Mouse (Mus musculus): ENCODE data around the gene Ston2. TPM values are rescaled to one million over a fixed set of nuclear protein-coding genes. Genes with fewer than 3 reads are reported as not detected.
A peak's percentile ranks its signal among the peaks of the same experiment; 100 is the strongest.

Ston2 gene
- polyA plus RNA-seq, 1 experiment from 2014 or later, result 10.6 TPM

GRCm38 (mm10) chr12:91626482-91626881 is 161.7 kb downstream of the Ston2 start:
- TF ChIP-seq CTCF (IDR thresholded peaks at IDR 0.05; ENCODE audit: low read depth), result no peak
- 72% methylated on average over 5 of the region's 5 CpGs for WGBS
- no peaks in the 10 kb centered on the region for H3K4me1 ChIP-seq (ENCODE audit: insufficient read depth)

DNA sequence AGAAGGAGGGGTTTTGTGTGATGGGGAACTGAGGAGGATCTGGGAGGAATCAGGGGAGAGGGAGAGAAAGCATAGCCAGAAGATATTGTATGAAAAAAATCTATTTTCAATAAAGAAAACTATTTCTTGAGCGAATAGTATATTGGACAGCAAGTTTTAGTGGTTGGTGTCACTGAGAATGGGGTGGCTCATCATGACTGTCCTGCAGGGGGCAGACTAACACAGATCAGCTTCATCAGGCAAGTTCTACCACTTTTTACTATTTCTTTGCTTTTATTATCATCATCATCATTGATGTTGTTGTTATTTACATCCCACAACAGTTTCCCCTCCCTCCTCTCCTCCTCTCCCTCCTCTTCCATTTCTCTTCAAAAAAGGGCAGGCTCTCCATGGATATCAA is 163.2 kb downstream of the Ston2 start:
- ATAC-seq (ENCODE audit: insufficient read depth) (no peak), DNase-seq (peak; percentile 52)
- 71% methylated on average over 1 of the region's 1 CpGs for WGBS
- TF ChIP-seq CTCF (IDR thresholded peaks at IDR 0.05; ENCODE audit: low read depth), result peak; percentile 66
- no peaks in the 10 kb centered on the region for H3K27me3 ChIP-seq (ENCODE audit: insufficient read depth, low read length)
- H3K9me3 ChIP-seq (ENCODE audit: low read depth, low read length), result no peaks in the 10 kb centered on the region
- no peak overlapping the region for H3K9ac ChIP-seq
- no peak overlapping the region for H3K4me3 ChIP-seq (ENCODE audit: low read depth, low read length)
- no peaks in the 10 kb centered on the region for H3K36me3 ChIP-seq (ENCODE audit: insufficient read depth)
- H3K27ac ChIP-seq (ENCODE audit: low read depth), result no peak overlapping the region
- no peak overlapping the region for H3K4me2 ChIP-seq
- no peaks in the 10 kb centered on the region for H3K4me1 ChIP-seq (ENCODE audit: insufficient read depth)

More at GRCm38 (mm10) chr12:91626482-91626881, 161.7 kb downstream of the Ston2 start:
- Histone ChIP-seq H3K27ac (ENCODE audit: low read depth) (no peak overlapping the region), H3K4me3 (ENCODE audit: low read depth, low read length) (no peak overlapping the region), H3K9ac (no peak overlapping the region), H3K36me3 (ENCODE audit: insufficient read depth) (no peaks in the 10 kb centered on the region), H3K4me2 (no peak overlapping the region), H3K9me3 (ENCODE audit: low read depth, low read length) (no peaks in the 10 kb centered on the region), H3K27me3 (ENCODE audit: insufficient read depth, low read length) (no peaks in the 10 kb centered on the region)
- ATAC-seq (ENCODE audit: insufficient read depth) (no peak), DNase-seq (no peak)

GRCm38 (mm10) chr12:91609425-91609824 is 178.8 kb downstream of the Ston2 start:
- no peak overlapping the region for H3K4me3 ChIP-seq (ENCODE audit: low read depth, low read length)
- H3K4me2 ChIP-seq, result no peak overlapping the region
- no peaks in the 10 kb centered on the region for H3K9me3 ChIP-seq (ENCODE audit: low read depth, low read length)
- ATAC-seq (ENCODE audit: insufficient read depth), result no peak
- WGBS, result 85% methylated on average over 5 of the region's 5 CpGs
- no peak overlapping the region for H3K9ac ChIP-seq
- DNase-seq, result peak; percentile 44
- no peaks in the 10 kb centered on the region for H3K4me1 ChIP-seq (ENCODE audit: insufficient read depth)
- no peaks in the 10 kb centered on the region for H3K36me3 ChIP-seq (ENCODE audit: insufficient read depth)
- H3K27me3 ChIP-seq (ENCODE audit: insufficient read depth, low read length), result no peaks in the 10 kb centered on the region
- no peak for TF ChIP-seq CTCF (IDR thresholded peaks at IDR 0.05; ENCODE audit: low read depth)
- no peak overlapping the region for H3K27ac ChIP-seq (ENCODE audit: low read depth)

- Histone ChIP-seq H3K9ac (no peak overlapping the region), H3K4me2 (no peak overlapping the region), H3K36me3 (ENCODE audit: insufficient read depth) (no peaks in the 10 kb centered on the region), H3K27me3 (ENCODE audit: insufficient read depth, low read length) (no peaks in the 10 kb centered on the region), H3K4me3 (ENCODE audit: low read depth, low read length) (no peak overlapping the region), H3K9me3 (ENCODE audit: low read depth, low read length) (no peaks in the 10 kb centered on the region), H3K27ac (ENCODE audit: low read depth) (no peak overlapping the region), H3K4me1 (ENCODE audit: insufficient read depth) (no peaks in the 10 kb centered on the region)
- WGBS, result 68% methylated on average over 7 of the region's 7 CpGs
- TF ChIP-seq CTCF (IDR thresholded peaks at IDR 0.05; ENCODE audit: low read depth), result no peak
- ATAC-seq (ENCODE audit: insufficient read depth) (no peak), DNase-seq (peak; percentile 33)
Observed at GRCm38 (mm10) chr12:91607678-91608077, 180.5 kb downstream of the Ston2 start.

DNA sequence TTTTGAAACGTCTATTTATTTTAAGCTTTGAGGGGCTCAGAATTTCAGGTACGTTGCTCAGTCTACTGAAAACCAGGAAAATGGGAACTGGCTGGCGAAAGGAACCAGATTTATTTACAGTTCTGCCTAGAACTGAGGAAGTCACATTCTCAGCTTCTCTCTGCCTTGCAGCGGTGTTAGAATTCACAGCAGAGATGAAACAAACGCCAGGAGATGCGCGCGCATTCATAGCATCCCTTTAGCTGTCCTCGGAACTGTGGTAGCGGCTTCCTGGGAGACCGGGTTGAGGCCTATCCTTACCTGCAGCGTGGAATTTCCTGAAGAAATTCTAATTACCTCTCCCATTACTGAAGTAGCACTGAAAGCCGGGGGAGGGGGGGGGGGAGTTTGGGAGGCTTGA is 181.5 kb downstream of the Ston2 start:
- WGBS, result 86% methylated on average over 13 of the region's 13 CpGs

GRCm38 (mm10) chr12:91604600-91604999 is 183.6 kb downstream of the Ston2 start:
- WGBS, result 20% methylated on average over 6 of the region's 6 CpGs
- no peak for TF ChIP-seq CTCF (IDR thresholded peaks at IDR 0.05; ENCODE audit: low read depth)
- Histone ChIP-seq H3K9me3 (ENCODE audit: low read depth, low read length) (no peaks in the 10 kb centered on the region), H3K4me1 (ENCODE audit: insufficient read depth) (no peaks in the 10 kb centered on the region), H3K36me3 (ENCODE audit: insufficient read depth) (no peaks in the 10 kb centered on the region), H3K27ac (ENCODE audit: low read depth) (peak overlapping the region; percentile 50; the same call in 1 of the 2 replicates), H3K4me2 (peak overlapping the region; percentile 29; the same call in 1 of the 2 replicates), H3K9ac (no peak overlapping the region), H3K4me3 (ENCODE audit: low read depth, low read length) (no peak overlapping the region), H3K27me3 (ENCODE audit: insufficient read depth, low read length) (no peaks in the 10 kb centered on the region)
- DNase-seq, result peak; percentile 66
- peak; percentile 41 for ATAC-seq (ENCODE audit: insufficient read depth)

More for the DNA sequence above, 181.5 kb downstream of the Ston2 start:
- no peak overlapping the region for H3K4me3 ChIP-seq (ENCODE audit: low read depth, low read length)
- H3K4me2 ChIP-seq, result no peak overlapping the region
- no peak overlapping the region for H3K27ac ChIP-seq (ENCODE audit: low read depth)
- H3K36me3 ChIP-seq (ENCODE audit: insufficient read depth), result no peaks in the 10 kb centered on the region
- H3K27me3 ChIP-seq (ENCODE audit: insufficient read depth, low read length), result no peaks in the 10 kb centered on the region
- ATAC-seq (ENCODE audit: insufficient read depth) (no peak), DNase-seq (no peak)
- TF ChIP-seq CTCF (IDR thresholded peaks at IDR 0.05; ENCODE audit: low read depth), result no peak
- H3K9ac ChIP-seq, result no peak overlapping the region
- H3K9me3 ChIP-seq (ENCODE audit: low read depth, low read length), result no peaks in the 10 kb centered on the region
- no peaks in the 10 kb centered on the region for H3K4me1 ChIP-seq (ENCODE audit: insufficient read depth)

- 88% methylated on average over 3 of the region's 3 CpGs for WGBS
- TF ChIP-seq CTCF (IDR thresholded peaks at IDR 0.05; ENCODE audit: low read depth), result no peak
Observed at GRCm38 (mm10) chr12:91592128-91592527, 196.1 kb downstream of the Ston2 start.

More at GRCm38 (mm10) chr12:91592128-91592527, 196.1 kb downstream of the Ston2 start:
- no peaks in the 10 kb centered on the region for H3K9me3 ChIP-seq (ENCODE audit: low read depth, low read length)
- peaks cover 4% of the 10 kb centered on the region; the same call in 1 of the 2 replicates for H3K4me1 ChIP-seq (ENCODE audit: insufficient read depth)
- no peaks in the 10 kb centered on the region for H3K27me3 ChIP-seq (ENCODE audit: insufficient read depth, low read length)
- H3K36me3 ChIP-seq (ENCODE audit: insufficient read depth), result no peaks in the 10 kb centered on the region
- no peak overlapping the region for H3K4me3 ChIP-seq (ENCODE audit: low read depth, low read length)
- ATAC-seq (ENCODE audit: insufficient read depth) (no peak), DNase-seq (no peak)
- no peak overlapping the region for H3K9ac ChIP-seq
- H3K4me2 ChIP-seq, result no peak overlapping the region
- H3K27ac ChIP-seq (ENCODE audit: low read depth), result no peak overlapping the region

Data from lung, embryonic 14.5 days (tissue).